Mouse (Mus musculus) regulatory T cell (primary cell): ENCODE results near the gene Fbxl18.

Experiments
- in situ Hi-C: fragments of 300-600 bp; cut with MboI, MseI; formaldehyde crosslinking; loops from one replicate; pipeline ENCODE4 v1.15.1; 2025; ENCODE audit warnings: high pct_unique_total_duplicates

Fbxl18 gene

DNA sequence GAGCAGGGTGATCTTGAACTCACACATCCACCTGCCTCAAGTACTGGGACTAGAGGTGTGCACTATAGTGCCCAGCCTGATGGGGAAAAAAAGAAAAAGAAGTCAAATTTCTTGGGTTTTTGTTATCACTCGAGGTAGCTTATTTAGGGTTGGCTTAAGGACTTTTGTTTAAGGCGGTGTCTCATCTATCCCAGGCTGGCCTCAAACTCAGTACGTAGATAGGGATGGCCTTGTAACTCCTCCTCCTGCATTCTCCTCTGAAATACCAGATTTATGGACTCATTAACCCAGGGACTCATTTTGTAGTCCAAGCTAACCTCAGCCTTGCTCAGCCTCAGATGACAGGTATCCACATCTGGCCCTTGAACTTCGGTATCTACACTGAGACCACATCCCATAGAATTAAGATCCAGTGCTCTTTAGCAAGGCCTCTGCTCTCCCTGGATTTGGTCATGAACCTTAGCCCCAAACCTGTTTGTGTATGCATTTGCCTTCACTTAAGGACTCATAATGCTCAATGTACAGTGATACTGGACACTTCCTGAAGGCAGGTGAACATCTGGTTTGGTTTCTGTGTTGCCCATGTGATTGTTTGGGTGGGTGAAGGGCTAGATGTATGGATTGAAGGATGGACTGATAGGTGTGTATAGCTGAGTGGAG is 6.8 kb upstream of the Fbxl18 start:
- in situ Hi-C loops, result loop anchor here (5.0 to 10.0 kb wide), 2 partner anchors 35 to 527 kb away; no protein-coding TSS in a partner anchor

DNA sequence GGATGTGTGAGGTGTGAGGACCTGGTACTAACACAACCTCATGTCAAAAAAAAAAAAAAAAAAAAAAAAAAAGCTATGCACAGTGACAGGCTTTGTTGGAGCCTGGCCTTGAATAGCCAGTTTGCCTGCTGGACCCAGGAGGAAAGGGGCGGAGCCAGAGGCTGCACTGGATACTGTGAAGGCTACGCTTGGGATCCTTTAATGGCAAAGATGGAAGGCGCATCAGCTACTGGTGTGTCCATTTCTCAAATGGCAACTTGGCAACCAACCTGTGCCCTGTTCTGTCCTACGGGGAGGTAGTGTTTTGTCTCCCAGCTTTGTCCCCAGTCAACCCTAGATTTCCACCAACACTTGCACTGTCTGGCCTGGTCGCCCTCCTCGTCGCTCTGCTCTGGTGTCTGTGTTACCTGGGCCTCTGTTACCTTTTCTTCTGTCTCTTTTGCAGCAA is 6.2 kb upstream of the Fbxl18 start:
- in situ Hi-C loops, result loop anchor here (5.0 to 10.0 kb wide), 2 partner anchors 36 to 527 kb away; no protein-coding TSS in a partner anchor

DNA sequence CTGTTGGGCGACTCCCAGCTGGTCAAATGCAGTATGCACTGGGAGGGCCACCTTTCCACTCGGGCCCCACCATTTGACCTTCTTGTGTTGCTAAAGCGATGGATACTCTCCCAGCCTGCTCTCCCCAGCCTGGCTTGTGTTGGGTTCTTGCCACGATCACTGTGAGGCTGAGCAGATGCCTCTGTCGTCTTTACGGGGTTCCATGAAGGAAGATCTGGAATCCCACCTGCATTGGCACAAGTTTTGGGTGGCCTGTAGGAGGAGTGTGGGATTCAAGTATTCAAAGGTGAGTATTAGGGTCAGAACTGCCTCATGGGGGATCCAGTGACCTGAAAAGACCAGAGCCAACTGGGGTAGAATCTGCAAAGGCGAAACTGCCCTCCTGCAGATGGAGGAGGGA is 5.4 kb upstream of the Fbxl18 start:
- in situ Hi-C loops, result loop anchor here (5.0 to 10.0 kb wide), 2 partner anchors 37 to 526 kb away; no protein-coding TSS in a partner anchor

DNA sequence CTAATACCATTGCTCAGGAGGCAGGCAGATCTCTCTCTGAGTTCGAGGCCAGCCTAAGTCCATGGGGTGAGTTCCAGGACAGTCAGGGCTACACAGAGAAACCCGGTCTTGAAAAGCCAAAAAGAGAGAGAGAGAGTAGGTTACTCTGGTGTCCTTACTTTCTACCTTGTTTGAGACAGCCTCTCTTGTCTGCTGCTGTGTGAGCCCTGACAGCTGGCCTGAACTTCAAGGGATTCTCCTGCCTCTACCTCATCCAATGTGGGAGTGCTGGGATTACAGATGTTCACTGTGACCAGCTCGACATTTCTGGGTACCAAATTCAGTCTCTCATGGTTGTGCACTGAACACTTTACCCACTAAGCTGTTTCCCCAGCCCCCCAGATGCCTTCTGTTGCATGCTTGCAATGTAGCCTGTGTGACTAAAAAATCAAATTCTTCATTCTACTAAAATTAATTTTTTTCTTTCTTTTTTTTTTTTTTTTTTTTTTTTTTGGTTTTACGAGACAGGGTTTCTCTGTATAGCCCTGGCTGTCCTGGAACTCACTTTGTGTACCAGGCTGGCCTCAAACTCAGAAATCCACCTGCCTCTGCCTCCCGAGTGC is 4.8 kb upstream of the Fbxl18 start:
- in situ Hi-C loops, result loop anchor here (5.0 to 10.0 kb wide), 2 partner anchors 37 to 525 kb away; no protein-coding TSS in a partner anchor

DNA sequence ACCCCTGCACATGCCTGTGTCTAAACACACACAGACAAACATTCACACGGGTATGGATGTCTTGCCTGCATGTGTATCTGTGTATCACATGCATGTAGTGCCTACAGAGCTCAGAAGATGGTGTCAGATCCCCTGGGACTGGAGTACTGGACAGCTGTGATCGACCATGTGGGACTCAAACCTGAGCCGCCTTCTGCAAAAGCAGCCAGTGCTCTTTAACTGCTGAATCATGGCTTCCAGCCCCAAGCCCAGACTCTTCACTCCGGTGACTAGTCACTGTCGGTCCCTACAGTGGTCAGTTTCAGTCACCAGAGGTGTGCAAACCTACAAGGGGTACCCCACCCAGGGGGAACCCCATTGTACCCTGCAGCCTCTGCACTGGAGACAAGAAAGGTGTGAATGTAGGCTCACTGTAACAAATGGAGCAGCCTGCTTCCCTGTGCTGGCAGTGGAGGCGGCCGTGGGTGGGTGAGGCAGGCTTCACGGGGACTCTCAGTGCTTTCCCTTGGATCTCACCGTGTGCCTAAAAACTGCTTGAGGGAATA is 3.9 kb upstream of the Fbxl18 start:
- in situ Hi-C loops, result no loop called here

DNA sequence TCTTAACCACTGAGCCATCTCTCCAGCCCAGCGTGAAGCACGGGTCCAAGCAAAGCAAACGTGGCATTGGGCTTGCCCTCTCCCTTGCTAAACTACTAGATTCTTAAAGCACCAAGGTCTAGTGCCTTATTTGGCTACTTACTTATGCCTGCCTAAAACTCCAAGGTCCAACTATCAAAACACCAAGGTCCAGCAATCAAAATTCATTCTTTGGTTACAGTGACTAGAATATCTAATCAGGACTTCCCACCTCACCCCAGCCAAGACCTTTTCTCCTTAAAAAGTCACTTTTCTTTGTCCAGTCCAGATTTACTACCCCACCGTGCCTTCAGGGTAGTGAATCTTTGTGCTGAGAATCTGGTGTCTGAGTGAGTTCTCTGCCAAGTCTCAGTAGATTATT is 3.1 kb upstream of the Fbxl18 start:
- in situ Hi-C loops, result no loop called here

DNA sequence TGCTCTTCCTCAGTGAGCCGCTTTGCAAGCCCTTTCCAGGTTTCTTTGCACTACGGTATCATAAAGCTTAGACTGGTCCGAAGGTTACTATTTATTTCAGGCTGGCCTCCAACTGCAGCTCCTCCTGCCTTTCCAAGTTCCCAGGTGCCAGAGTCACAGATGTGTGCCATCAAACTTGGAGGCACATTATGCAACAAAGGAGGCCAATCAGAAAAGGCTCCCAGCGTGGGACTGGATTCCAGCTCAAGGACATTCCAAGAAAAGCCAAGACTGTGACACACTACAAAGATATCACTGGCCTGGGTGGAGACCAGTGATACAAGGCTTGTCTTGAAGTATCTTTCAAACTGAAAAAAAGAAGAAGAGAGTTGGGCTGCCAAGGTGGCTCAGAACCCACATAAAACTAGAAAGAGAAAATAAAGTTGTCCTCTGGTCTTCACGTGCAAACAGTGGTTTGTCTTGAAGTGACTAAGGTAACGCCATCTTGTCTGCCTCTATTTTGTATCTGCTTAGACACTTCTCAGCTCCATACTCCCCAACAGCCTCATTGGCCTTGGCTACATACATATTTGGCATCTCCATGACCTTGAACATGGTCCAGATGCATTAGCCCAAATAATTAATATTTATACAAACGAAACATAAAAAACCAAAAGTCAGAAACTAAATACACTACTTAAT is 2.5 kb upstream of the Fbxl18 start:
- in situ Hi-C loops, result no loop called here

DNA sequence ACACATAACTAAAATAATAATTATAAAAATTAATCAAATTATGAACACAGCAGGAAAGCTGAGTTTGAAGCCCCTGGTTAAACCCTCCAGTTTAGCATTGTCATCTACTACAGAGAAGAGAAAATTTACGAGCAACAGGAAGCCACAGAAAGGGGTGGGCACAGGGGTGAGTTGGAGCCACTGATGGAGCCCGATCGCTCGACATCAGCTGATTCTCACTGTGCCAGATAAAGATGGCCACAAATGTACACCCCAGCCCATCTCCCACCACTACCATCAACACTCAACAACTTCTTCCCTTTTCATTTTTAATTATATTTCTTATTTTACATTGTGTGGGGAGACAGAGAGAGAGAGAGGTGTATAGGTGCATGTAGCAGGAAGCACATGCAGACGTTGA is 1.5 kb upstream of the Fbxl18 start:
- in situ Hi-C loops, result no loop called here

DNA sequence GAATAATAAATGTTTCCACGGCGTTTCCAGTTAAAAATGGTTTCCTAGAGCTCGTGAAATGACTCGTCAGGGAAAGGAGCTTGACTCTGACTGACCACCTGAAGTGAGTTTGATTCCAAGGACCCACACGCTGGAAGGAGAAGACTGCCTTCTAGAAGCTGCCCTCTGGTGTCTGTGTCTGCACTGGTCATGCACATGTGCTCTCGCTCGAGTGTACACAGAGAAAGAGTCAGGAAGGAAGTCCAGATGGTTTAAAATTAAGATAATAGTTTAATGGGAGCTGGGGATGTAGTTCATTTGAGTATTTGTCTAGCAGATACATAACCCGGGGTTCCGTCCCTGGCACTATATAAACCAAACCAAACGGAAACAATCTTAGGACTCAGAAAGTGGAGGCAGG is 971 bp upstream of the Fbxl18 start:
- in situ Hi-C loops, result no loop called here

DNA sequence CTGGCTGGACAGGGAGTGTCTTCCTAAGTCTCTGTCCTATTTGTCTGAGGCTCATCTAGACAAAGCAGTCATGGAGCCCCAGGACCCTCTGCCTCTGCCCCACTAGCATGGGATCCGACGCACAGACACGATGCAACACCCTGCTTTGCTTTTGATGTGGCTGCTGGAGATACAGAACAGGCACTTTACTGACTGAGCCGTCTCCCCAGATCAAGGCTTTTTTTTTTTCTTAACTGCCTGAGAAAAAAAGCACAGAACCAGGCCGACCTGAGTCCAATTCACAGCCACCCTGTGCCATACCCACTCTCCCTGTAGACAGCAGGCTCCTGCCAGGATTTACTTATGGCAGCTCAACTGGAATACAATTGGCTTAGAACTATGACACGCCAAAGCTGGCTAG is 3.8 kb downstream of the Fbxl18 start:
- in situ Hi-C loops, result no loop called here

DNA sequence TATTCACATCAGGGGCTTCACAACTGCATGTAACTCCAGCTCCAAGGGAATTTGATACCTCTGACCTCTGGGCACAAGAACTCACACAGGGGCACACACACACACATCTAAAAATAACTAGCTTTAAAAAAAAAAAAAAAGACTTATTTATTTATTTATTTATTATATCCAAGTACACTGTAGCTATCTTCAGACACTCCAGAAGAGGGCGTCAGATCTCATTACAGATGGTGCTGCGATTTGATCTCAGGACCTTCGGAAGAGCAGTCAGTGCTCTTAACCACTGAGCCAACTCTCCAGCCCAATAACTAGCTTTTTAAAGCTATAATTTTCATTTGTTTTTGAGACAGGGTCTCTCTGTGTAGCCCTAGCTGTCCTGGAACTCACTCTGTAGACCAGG is 7.7 kb downstream of the Fbxl18 start:
- in situ Hi-C loops, result loop anchor here (5.0 to 10.0 kb wide), 3 partner anchors 47 to 405 kb away; partner anchors contain the start of gene Zfp853

DNA sequence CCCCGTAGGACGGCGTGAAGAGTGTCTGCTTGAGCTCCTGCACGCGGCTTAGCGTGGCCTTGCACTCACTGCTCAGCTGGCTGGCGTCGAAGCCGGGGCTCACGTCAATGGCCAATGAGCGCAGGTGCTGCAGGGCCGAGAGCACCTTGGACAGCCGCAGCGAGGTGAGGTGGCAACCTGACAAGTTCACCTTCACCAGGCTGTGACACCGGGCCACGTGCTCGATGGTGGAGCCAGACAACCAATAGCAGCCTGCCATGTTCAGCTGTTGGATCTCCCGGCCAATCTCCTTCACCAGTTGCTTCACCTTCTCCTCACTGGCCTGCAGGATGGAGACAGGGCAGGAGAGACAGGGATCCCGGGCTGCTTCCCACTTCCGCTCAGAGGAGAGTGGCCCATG is 8.5 kb downstream of the Fbxl18 start:
- in situ Hi-C loops, result loop anchor here (5.0 to 10.0 kb wide), 3 partner anchors 48 to 406 kb away; partner anchors contain the start of gene Zfp853

DNA sequence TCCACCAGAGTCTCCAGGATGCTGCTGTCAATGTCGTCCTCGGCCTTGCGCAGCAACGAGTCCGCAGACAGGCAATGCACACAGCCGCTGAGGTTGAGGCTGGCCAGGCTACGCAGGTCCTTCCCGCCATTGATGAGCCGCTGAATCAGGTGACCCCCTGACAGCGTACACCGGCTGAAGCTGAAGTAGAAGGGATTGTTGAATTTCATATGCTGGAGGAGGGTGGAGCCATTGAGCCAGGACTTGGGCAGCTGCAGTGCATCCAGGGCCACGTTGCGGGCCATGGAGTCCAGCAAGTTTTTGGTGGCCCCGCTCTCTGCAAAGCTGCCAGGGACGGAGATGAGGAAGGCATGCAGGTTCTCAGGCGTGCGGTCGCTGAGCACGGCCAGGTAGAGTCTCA is 9.0 kb downstream of the Fbxl18 start:
- in situ Hi-C loops, result loop anchor here (5.0 to 10.0 kb wide), 3 partner anchors 49 to 406 kb away; partner anchors contain the start of gene Zfp853

DNA sequence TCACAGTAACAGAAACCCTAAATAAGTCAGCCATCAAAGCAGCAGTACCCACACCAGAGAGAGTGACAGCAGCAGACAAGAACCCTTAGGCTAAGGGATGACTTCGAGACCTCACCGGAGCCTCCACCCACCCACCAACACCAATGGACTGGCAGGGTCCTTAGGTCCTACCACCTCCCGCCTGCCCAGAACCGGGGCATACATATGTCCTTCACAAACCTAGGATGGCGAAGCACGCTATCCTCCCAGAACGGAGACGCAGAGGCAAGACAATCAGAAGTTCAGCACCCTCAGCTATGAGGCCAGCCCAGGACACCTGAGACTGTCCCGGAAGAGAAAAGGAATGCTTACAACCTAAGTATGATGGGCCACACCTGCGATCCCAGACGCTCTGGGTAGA is 12.8 kb downstream of the Fbxl18 start:
- in situ Hi-C loops, result loop anchor here (10.0 kb wide), 1 partner anchor 52 kb away; no protein-coding TSS in a partner anchor

DNA sequence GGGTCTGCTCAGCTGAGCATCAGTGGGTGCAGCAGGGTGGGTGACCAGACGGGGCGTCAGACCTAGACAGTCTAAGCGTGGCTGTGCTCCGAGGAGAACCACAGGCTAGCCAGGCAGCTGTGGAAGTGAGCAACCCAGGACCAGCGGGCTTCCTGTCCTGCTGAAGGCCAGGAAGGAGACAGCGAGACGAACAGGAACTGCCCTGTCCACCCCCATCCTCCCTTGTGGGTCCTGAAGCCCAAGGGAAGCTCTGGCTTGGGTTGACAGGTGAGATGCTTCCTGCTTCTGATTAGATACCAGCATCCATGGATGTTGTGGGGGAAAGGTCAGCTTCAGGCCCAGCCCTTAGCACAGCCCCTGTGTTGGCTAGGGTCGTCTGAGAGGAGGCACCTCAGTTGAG is 13.3 kb downstream of the Fbxl18 start:
- in situ Hi-C loops, result loop anchor here (10.0 kb wide), 1 partner anchor 53 kb away; no protein-coding TSS in a partner anchor

DNA sequence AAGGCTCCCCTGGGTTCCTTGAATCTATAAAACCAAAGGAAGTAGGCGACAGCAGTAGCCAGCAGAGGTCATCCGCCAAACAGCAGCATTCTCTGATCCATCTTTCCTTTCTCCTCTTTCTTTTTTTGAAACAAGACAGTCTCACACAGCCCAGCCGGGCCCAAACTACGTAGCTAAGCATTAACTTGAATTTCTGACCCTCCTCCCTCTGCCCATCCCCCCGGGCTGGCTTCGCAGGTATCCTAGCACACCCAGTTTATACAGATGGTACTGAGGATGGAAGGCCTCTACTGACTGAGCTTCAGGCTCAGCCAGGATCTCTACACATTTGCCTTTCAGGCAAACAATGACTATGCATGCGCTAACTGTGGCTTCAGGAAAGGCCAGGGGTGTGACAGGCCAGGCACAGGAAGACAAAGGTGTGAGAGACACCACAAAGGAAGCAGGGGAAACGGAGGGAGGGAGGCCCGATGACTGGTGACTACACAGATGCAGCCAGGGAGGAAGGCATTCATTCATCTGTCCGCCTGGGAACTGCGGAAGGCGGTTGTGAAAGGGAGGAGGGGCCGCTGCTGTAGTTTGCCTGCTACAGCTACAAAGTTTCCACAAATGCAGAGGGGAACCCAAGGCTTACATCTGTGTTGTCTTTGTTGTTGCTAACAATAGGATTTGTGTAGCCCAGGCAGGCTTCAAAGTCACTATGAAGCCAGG is 14.3 kb downstream of the Fbxl18 start:
- in situ Hi-C loops, result loop anchor here (10.0 kb wide), 1 partner anchor 54 kb away; no protein-coding TSS in a partner anchor

DNA sequence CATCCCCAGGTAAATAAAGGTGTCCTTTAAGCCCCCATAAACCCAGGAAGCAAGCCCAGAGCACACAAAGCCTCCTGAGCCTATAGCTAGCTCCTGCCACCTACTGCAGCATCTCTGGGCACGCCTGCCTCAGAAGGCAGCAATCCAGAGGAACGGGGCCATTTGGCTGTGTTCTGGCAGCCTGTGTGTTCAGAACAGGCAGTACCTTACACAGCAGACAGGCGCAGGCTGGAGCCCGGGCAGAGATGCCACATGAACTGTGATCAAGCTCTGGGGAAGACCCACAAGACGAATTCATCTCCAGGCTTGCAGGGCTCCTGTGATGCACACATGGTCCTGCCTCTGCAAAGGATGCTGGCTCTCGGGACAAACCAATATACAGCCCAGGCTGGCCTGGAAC is 15.0 kb downstream of the Fbxl18 start:
- in situ Hi-C loops, result loop anchor here (10.0 kb wide), 1 partner anchor 55 kb away; no protein-coding TSS in a partner anchor

DNA sequence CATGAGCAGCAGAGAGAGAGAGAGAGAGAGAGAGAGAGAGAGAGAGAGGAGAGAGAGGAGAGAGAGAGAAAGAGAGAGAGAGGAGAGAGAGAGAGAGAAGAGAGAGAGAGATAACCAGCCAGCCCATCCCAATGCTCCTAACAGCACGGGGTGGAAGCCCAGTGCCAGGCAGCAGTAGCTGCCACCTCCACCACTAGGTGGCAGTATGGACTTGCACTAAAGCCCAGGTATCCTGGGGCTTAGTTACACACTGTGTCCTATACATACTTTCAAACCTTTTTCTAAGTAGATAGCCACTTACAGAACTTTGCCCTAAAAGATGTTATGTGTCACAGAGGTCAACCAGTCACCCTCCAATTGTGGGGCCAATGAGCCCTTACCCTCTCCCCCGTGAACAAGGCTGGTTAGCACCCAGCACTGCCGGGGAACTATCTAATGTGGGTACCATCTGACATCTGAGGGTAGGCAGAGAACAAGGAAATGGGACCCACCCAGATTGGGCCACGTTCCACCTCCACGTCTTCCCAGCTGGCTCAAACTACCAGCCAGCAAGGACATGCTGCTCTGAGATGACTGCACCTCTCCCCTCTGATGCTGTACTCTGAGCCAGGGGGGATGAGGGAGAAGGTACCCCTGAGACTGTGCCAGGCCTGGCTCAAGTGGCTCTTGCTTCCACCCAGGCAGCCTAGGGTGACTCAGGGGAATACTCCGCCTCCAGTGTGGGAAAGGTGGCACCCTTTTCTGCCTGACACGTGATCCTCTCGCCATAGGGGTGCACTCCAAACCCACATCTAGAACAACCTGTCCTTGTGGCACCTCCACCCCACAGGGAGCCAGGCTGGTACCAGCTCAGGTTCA is 15.7 kb downstream of the Fbxl18 start:
- in situ Hi-C loops, result loop anchor here (10.0 kb wide), 1 partner anchor 55 kb away; no protein-coding TSS in a partner anchor

DNA sequence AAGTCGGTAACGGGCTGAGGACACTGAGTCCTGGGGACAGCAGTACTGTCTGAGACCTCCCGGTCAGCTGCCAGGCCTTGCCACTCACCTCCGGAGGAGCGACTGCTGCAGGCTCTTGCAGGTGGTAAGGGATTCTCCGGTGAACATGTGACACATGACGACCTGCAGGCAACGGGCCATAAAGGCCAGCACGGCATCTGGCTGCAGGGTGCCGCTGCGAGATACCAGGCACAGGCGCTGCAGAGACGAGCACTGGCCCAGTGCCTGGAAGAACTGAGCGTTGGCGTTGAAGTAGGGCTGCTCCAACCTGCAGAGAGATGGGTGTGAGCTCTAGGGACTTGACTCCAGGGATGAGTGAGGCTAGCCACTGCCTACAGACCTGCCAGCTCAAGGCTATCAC is 16.7 kb downstream of the Fbxl18 start:
- in situ Hi-C loops, result no loop called here
